Mouse (Mus musculus) spleen, adult 2 months (tissue): ENCODE measurements around the gene Frmd6.

ENCODE experiments used
- CTCF ChIP-seq: fragments of 200-500 bp; IDR thresholded peaks from 2 replicates; pipeline ENCODE4 v1.5.1; 2011; ENCODE audit warnings: mild to moderate bottlenecking, inconsistent platforms; ENCODE audit not compliant: insufficient read depth, insufficient read length, insufficient replicate concordance; ENCODE audit errors: extremely low read depth
- POLR2A ChIP-seq: fragments of 200-500 bp; IDR thresholded peaks from 2 replicates; pipeline ENCODE4 v1.6.1; 2011; ENCODE audit warnings: low read depth, low read length, inconsistent platforms

DNA sequence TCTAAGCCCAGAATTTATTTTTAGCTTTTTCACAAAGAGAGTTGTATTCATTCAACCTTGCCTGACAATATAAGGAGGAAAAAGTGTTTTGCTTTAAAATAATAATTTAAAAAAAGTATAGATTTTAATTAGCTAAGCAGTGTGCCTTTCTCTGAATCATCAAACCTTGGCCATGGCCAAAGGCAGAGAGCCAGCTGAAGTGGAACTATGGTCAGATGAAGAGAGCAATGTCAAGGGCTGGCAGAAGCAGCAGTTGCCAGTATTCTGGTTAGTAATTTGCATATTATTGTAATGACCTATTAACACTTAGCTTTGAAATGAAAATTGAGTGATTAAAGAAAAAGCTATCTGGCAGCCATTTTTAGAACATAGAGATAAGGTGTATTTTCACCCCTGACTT, 47.4 kb upstream of the Frmd6 start:
- no peak for TF ChIP-seq CTCF
- TF ChIP-seq POLR2A = no peak
